Mouse (Mus musculus) lung, postnatal 14 days (tissue): Measurements from ENCODE around the gene Krt87.
A peak's percentile ranks its signal among the peaks of the same experiment; 100 is the strongest.

ENCODE experiments used
- DNase-seq: peaks from one replicate; pipeline ENCODE4 v3.0.0; 2021

Gene Krt87

GRCm38 (mm10) chr15:101414807-101415565 is 23.6 kb downstream of the Krt87 start:
- DNase-seq = no peak

DNA sequence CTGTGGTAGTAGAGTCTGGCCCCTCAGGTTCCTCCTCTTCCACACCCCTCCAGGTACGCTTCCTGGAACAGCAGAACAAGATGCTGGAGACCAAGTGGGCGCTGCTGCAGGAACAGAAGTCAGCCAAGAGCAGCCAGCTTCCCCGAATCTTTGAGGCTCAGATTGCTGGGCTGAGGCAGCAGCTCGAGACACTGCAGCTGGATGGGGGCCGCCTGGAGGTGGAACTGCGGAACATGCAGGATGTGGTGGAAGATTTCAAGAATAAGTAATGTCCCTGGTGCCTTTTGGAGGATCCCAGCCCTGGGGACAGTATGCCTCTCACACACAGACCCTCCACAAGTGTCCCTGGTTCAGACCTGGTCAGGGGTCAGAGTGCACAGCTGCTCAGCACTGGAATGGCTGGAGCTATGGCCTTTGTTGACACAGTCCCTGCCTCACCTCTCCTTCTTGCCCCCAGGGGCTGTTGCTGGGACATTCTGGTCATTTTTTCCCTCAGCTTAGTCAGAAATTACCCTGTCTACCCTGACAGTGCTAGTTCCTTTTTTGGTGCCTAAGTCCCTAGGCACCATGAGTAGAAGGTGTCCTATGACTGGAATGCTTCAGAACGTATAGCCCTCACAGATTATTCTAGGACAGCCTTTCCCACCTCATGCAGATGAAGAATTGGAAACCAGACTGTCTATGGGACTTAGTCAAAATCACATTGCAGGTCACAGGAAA is 24.5 kb downstream of the Krt87 start:
- no peak for DNase-seq

DNA sequence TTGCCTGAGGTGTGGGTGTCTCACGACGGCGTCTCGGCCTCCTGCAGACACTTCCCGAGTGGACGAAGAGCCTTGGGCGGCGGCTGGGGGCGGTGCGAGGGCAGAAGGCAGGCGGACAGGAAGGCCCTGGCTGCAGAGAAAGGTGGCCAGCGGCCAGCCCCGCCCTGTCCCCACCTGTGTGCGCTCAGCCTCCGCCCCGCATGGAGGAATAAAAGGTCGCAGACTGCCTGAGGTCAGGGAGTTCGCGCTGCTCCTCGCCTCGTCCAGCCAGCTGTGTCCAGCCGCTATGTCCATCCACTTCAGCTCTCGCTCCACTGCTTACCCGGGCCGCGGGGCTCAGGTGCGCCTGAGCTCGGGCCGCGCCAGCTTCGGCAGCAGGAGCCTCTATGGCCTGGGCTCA is 26.4 kb downstream of the Krt87 start:
- DNase-seq = peak; percentile 76

GRCm38 (mm10) chr15:101410775-101411174 is 27.8 kb downstream of the Krt87 start, which contains the start of gene Krt7:
Krt7 (plus strand) TSS chr15:101411043.
- DNase-seq = peak; percentile 67

- DNase-seq = peak; percentile 64
Observed at GRCm38 (mm10) chr15:101398269-101398668, 40.3 kb downstream of the Krt87 start.

GRCm38 (mm10) chr15:101397683-101398082 is 40.9 kb downstream of the Krt87 start:
- DNase-seq = no peak

DNA sequence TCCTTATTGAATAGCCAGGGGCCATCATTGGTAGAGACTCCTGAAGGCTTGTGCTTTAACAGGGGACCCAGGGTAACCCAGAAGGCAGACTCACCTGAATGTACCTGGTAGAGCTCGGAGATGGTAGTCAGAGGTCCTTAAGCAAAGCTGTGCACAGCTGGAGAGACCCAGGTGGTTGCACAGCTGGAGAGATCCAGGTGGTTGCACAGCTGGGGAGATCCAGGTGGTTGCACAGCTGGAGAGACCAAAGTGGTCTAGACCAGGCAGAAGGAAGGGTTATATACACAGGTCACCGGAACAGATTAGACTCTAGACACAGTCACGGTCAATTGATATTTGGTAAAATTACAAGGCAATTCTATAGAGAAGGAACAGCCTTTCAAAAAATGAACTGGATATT is 41.7 kb downstream of the Krt87 start:
- DNase-seq = no peak

GRCm38 (mm10) chr15:101396466-101396865 is 42.1 kb downstream of the Krt87 start:
- no peak for DNase-seq

GRCm38 (mm10) chr15:101394908-101395307 is 43.7 kb downstream of the Krt87 start:
- DNase-seq = no peak

DNA sequence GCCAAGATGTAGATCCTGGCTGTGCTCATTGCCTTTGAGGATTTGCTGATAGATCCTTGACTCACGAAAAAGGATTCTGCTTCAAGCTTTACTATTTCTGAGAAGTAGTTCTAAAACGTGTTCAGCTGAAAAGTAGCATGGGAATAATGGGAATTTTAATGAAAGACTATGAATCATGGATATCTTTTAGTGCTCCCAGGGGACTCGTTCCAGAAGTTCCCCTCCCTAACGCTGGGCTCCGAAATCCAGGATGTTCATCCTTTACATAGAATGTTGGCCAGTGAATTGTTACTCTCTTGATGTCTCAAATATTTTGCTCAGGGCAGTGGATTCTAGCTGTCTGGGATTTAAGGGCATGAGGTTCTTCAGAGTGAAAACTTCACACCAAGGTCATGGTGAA is 46.4 kb downstream of the Krt87 start:
- no peak for DNase-seq

GRCm38 (mm10) chr15:101390203-101390602 is 48.4 kb downstream of the Krt87 start:
- no peak for DNase-seq

DNA sequence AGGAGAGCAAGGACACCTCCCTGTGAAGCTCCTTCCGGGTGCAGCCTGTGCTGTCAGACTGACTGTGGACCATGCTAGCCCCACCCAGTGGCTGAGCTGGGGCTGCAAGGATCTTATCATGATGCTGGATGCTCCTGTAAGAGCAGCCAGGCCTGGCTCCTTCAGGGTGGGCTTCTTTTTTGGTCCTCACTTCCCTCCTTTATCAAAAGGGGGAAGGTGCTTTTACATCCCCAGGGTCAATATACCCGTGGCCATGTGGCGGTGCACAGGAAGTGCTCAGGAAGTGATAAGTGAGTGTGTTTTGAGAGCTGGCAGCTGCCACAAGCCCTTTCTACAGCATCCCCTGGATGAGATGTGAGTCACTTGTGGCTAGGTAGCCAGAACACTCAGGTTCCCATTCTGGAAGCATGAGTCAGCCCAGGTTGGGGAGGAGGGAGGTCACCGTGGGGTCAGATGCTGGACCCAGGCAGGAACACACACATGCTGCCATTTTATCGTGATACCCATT is 50.5 kb downstream of the Krt87 start:
- peak; percentile 55 for DNase-seq

DNA sequence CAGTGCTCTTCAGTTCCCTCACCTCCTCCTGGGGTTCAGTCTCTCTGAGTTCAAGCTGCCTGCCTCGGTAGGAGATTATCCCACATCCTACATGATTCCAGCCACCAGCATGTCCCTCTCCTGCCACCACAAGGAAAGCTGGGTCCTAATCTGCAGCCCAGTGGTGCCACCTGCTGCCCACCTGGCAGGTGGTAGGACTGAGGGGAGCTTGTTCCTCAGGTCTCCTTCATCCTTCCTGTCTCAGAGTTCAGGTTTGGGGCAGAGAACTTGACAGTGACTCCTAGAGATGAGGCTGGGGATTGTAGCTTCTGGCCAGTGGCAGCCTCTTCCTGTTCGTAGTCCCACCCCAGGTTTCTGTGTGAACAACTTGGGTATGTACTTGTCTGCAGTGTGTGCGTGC is 51.4 kb downstream of the Krt87 start:
- DNase-seq = peak; percentile 69

DNA sequence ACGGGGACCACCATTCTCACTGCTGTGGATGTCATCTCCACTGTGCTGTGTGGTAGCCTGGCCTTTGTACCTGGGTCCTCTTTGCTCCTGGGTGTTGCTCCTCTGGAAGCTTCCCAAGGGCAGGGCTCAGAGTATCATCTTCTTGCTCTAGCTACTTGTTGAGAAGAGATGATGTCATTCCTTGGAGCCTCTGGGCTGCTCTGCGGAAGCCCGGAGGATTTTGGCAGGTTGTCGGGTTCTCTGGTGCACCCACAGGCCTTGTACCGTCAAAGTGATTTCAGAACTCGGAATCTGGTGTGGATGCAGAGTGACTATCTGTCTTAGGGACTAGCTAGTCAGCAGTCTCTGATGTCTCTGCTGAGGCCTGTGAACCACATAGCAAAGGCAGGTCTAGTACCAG is 53.5 kb downstream of the Krt87 start:
- DNase-seq = no peak

GRCm38 (mm10) chr15:101384610-101385009 is 54.0 kb downstream of the Krt87 start:
- no peak for DNase-seq

- no peak for DNase-seq
Observed at GRCm38 (mm10) chr15:101382811-101383210, 55.8 kb downstream of the Krt87 start.

- peak; percentile 77 for DNase-seq
Observed at GRCm38 (mm10) chr15:101381758-101382157, 56.8 kb downstream of the Krt87 start.
